Mouse (Mus musculus): ENCODE data around the gene Zfp593. TPM values are rescaled to one million over a fixed set of nuclear protein-coding genes. Genes with fewer than 3 reads are reported as not detected.
A peak's percentile ranks its signal among the peaks of the same experiment; 100 is the strongest.
"Not testable (repeated sequence)": the region's sequence is repeated elsewhere in the genome, so short reads cannot be mapped to it uniquely, and the experiment has no call there.

The Zfp593 gene
- 1 to 10 TPM; 4.1 to 4.7 TPM for total RNA-seq (2021)
- long read RNA-seq, experiment 1, transcript Zfp593-201 (3 exons, 1,994 nt) = major isoform, 6 of 7 reads
- long read RNA-seq, experiment 1, partial matches to known transcripts = 0 of 7 reads
- long read RNA-seq, experiment 1, other reads (novel, unspliced or antisense) = 1 of 7 reads
- long read RNA-seq, experiment 2, transcript Zfp593-201 (3 exons, 1,994 nt) = major isoform, 5 of 8 reads
- long read RNA-seq, experiment 2, partial matches to known transcripts = 1 of 8 reads
- long read RNA-seq, experiment 2, other reads (novel, unspliced or antisense) = 2 of 8 reads

- intact Hi-C loops (cut with DNase I; ENCODE audit: low total_unique reads) = no loop called here
- DNase-seq = peak; percentile 95
Observed at GRCm38 (mm10) chr4:134245148-134245843, at the start of gene Zfp593. Gene Zfp593 (minus strand): TSS chr4:134245592.

- intact Hi-C loops (cut with DNase I; ENCODE audit: low total_unique reads) = loop anchor here (5.0 kb wide), 1 partner anchor 41 kb away; the partner anchor contains the start of gene Grrp1
- no peak for DNase-seq
Observed at GRCm38 (mm10) chr4:134293692-134294163, 48.3 kb upstream of the Zfp593 start.

- intact Hi-C loops (cut with DNase I; ENCODE audit: low total_unique reads) = loop anchor here (5.0 kb wide), 1 partner anchor 41 kb away; the partner anchor contains the start of gene Grrp1
- no peak for DNase-seq
Observed at GRCm38 (mm10) chr4:134293061-134293691, 47.8 kb upstream of the Zfp593 start.

GRCm38 (mm10) chr4:134292067-134292466, 46.7 kb upstream of the Zfp593 start:
- DNase-seq = peak; percentile 66

GRCm38 (mm10) chr4:134288397-134289256, 43.2 kb upstream of the Zfp593 start:
- intact Hi-C loops (cut with DNase I; ENCODE audit: low total_unique reads) = no loop called here

More at GRCm38 (mm10) chr4:134292067-134292466, 46.7 kb upstream of the Zfp593 start:
- intact Hi-C loops (cut with DNase I; ENCODE audit: low total_unique reads) = loop anchor here (5.0 kb wide), 1 partner anchor 40 kb away; the partner anchor contains the start of gene Grrp1

GRCm38 (mm10) chr4:134287575-134288025, 42.2 kb upstream of the Zfp593 start, which contains the start of gene Pdik1l:
Gene Pdik1l (minus strand): TSS chr4:134287895.
- peak; percentile 72 for DNase-seq
- intact Hi-C loops (cut with DNase I; ENCODE audit: low total_unique reads) = no loop called here

More at GRCm38 (mm10) chr4:134288397-134289256, 43.2 kb upstream of the Zfp593 start:
- DNase-seq = no peak

GRCm38 (mm10) chr4:134287168-134287564, 41.8 kb upstream of the Zfp593 start:
- intact Hi-C loops (cut with DNase I; ENCODE audit: low total_unique reads) = no loop called here
- DNase-seq = peak; percentile 97

- DNase-seq = peak; percentile 33
- intact Hi-C loops (cut with DNase I; ENCODE audit: low total_unique reads) = no loop called here
Observed at GRCm38 (mm10) chr4:134286226-134287167, 41.1 kb upstream of the Zfp593 start.

GRCm38 (mm10) chr4:134284942-134285341, 39.5 kb upstream of the Zfp593 start:
- intact Hi-C loops (cut with DNase I; ENCODE audit: low total_unique reads) = loop anchor here (5.0 kb wide), 1 partner anchor 98 kb away; the partner anchor contains the start of gene Cep85
- DNase-seq = no peak

GRCm38 (mm10) chr4:134273417-134274345, 28.3 kb upstream of the Zfp593 start:
- intact Hi-C loops (cut with DNase I; ENCODE audit: low total_unique reads) = no loop called here
- DNase-seq = no peak

GRCm38 (mm10) chr4:134272731-134273416, 27.5 kb upstream of the Zfp593 start:
- DNase-seq = no peak
- intact Hi-C loops (cut with DNase I; ENCODE audit: low total_unique reads) = no loop called here

- intact Hi-C loops (cut with DNase I; ENCODE audit: low total_unique reads) = no loop called here
- DNase-seq = no peak
Observed at GRCm38 (mm10) chr4:134271979-134272378, 26.6 kb upstream of the Zfp593 start.

GRCm38 (mm10) chr4:134269622-134270021, 24.2 kb upstream of the Zfp593 start:
- intact Hi-C loops (cut with DNase I; ENCODE audit: low total_unique reads) = loop anchor here (5.0 kb wide), 1 partner anchor 123 kb away; no protein-coding TSS in a partner anchor
- not testable (repeated sequence) for DNase-seq

- intact Hi-C loops (cut with DNase I; ENCODE audit: low total_unique reads) = loop anchor here (5.0 kb wide), 1 partner anchor 124 kb away; no protein-coding TSS in a partner anchor
- no peak for DNase-seq
Observed at GRCm38 (mm10) chr4:134268102-134268655, 22.8 kb upstream of the Zfp593 start.

GRCm38 (mm10) chr4:134265860-134266585, 20.6 kb upstream of the Zfp593 start:
- intact Hi-C loops (cut with DNase I; ENCODE audit: low total_unique reads) = loop anchor here (5.0 kb wide), 1 partner anchor 126 kb away; no protein-coding TSS in a partner anchor
- no peak for DNase-seq
